8 mouse cellular contexts compared by ENCODE assay signal in the genomic region with DNA sequence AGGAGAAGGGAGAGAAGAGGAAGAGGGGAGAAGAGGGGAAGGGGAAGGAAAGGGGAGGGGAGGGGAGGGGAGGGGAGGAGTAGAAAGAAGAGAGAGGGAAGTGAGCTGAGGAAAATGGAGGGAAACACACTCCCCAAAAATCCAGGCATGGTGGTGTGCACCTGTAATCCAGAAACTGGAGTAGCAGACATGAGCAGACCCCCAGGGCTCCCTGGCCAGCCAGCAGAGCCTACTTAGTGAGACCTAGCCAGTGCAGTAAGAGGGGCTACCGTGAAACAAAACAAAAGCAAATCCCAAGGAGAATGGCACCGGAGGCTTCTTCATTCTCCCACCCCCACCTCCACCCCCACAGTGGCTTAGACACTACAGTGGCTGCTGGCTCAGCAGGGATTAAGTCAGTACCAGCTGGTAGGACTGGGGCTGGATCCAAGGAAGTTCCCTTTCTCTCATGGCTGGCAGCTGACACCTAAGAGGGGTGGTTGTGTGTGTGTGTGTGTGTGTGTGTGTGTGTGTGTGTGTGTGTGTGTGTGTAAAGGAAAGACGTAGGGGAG.
DNase-seq lines count a peak whose midpoint lies in the region; ATAC-seq and TF ChIP-seq lines count a peak whose summit lies in the region.
"Not testable (repeated sequence)": the region's sequence is repeated elsewhere in the genome, so short reads cannot be mapped to it uniquely, and the experiment has no call there.

No protein-coding gene starts in this region.

- not testable (repeated sequence) for H3K4me1 ChIP-seq in embryonic facial prominence, embryonic 13.5 days; forebrain, embryonic 13.5 days; forebrain, postnatal 0 days (ENCODE audit: insufficient read depth); hindbrain, embryonic 14.5 days (replicated peaks; ENCODE audit: control insufficient read depth, insufficient read depth, low read length); kidney, postnatal 0 days (replicated peaks; ENCODE audit: insufficient read depth, low read length); midbrain, embryonic 11.5 days (ENCODE audit: control insufficient read depth, insufficient read depth, low read length); midbrain, embryonic 15.5 days; neural tube, embryonic 15.5 days

- H3K4me3 ChIP-seq in embryonic facial prominence, embryonic 13.5 days; forebrain, embryonic 13.5 days; forebrain, postnatal 0 days (ENCODE audit: low read depth, low read length); hindbrain, embryonic 14.5 days (replicated peaks; ENCODE audit: low read length); kidney, postnatal 0 days (replicated peaks; ENCODE audit: low read depth, low read length); midbrain, embryonic 11.5 days (ENCODE audit: low read depth, low read length); midbrain, embryonic 15.5 days; neural tube, embryonic 15.5 days (replicated peaks): not testable (repeated sequence)

- not testable (repeated sequence) for DNase-seq in forebrain, postnatal 0 days; hindbrain, embryonic 14.5 days (ENCODE audit: low spot score); kidney, postnatal 0 days (ENCODE audit: low spot score); midbrain, embryonic 11.5 days (ENCODE audit: low spot score, missing footprints)

- not testable (repeated sequence) for H3K36me3 ChIP-seq in embryonic facial prominence, embryonic 13.5 days; forebrain, embryonic 13.5 days (ENCODE audit: poor library complexity, severe bottlenecking); forebrain, postnatal 0 days (ENCODE audit: insufficient read depth); hindbrain, embryonic 14.5 days (replicated peaks; ENCODE audit: control insufficient read depth, insufficient read depth); kidney, postnatal 0 days (ENCODE audit: insufficient read depth, low read length); midbrain, embryonic 11.5 days (ENCODE audit: control insufficient read depth, insufficient read depth, low read length); midbrain, embryonic 15.5 days (replicated peaks); neural tube, embryonic 15.5 days

- not testable (repeated sequence) for H3K9ac ChIP-seq in embryonic facial prominence, embryonic 13.5 days; forebrain, embryonic 13.5 days; forebrain, postnatal 0 days; hindbrain, embryonic 14.5 days; kidney, postnatal 0 days (ENCODE audit: low read depth, low read length); midbrain, embryonic 11.5 days (ENCODE audit: low read length); midbrain, embryonic 15.5 days; neural tube, embryonic 15.5 days (replicated peaks)

- H3K27me3 ChIP-seq in embryonic facial prominence, embryonic 13.5 days; forebrain, embryonic 13.5 days; forebrain, postnatal 0 days (ENCODE audit: insufficient read depth, low read length); hindbrain, embryonic 14.5 days (ENCODE audit: control insufficient read depth, insufficient read depth, low read length); kidney, postnatal 0 days (ENCODE audit: insufficient read depth, low read length); midbrain, embryonic 11.5 days (ENCODE audit: control insufficient read depth, insufficient read depth, low read length); midbrain, embryonic 15.5 days (replicated peaks); neural tube, embryonic 15.5 days (replicated peaks): not testable (repeated sequence)

- H3K9me3 ChIP-seq in embryonic facial prominence, embryonic 13.5 days; forebrain, embryonic 13.5 days (replicated peaks); forebrain, postnatal 0 days (ENCODE audit: low read length); hindbrain, embryonic 14.5 days (ENCODE audit: control insufficient read depth, low read length); kidney, postnatal 0 days (replicated peaks; ENCODE audit: low read length); midbrain, embryonic 11.5 days (ENCODE audit: control insufficient read depth, low read length); midbrain, embryonic 15.5 days; neural tube, embryonic 15.5 days (replicated peaks): not testable (repeated sequence)

- WGBS in embryonic facial prominence, embryonic 13.5 days, result no CpG with 5 or more reads among the region's 3 CpGs
- WGBS in forebrain, embryonic 13.5 days, result no CpG with 5 or more reads among the region's 3 CpGs
- WGBS in forebrain, postnatal 0 days, result no CpG with 5 or more reads among the region's 3 CpGs
- no CpG with 5 or more reads among the region's 3 CpGs for WGBS in hindbrain, embryonic 14.5 days
- no CpG with 5 or more reads among the region's 3 CpGs for WGBS in kidney, postnatal 0 days
- no CpG with 5 or more reads among the region's 3 CpGs for WGBS in midbrain, embryonic 11.5 days
- WGBS in midbrain, embryonic 15.5 days, result no CpG with 5 or more reads among the region's 3 CpGs
- no CpG with 5 or more reads among the region's 3 CpGs for WGBS in neural tube, embryonic 15.5 days

- not testable (repeated sequence) for TF ChIP-seq CTCF in forebrain, postnatal 0 days (IDR thresholded peaks at IDR 0.05; ENCODE audit: low read depth); kidney, postnatal 0 days (IDR thresholded peaks at IDR 0.05; ENCODE audit: low read depth)

- H3K27ac ChIP-seq in embryonic facial prominence, embryonic 13.5 days; forebrain, embryonic 13.5 days; forebrain, postnatal 0 days (ENCODE audit: low read depth, low read length); hindbrain, embryonic 14.5 days; kidney, postnatal 0 days; midbrain, embryonic 11.5 days (ENCODE audit: low read depth, low read length); midbrain, embryonic 15.5 days; neural tube, embryonic 15.5 days (replicated peaks): not testable (repeated sequence)

- not testable (repeated sequence) for H3K4me2 ChIP-seq in embryonic facial prominence, embryonic 13.5 days; forebrain, embryonic 13.5 days; forebrain, postnatal 0 days (ENCODE audit: low read depth); hindbrain, embryonic 14.5 days (replicated peaks); kidney, postnatal 0 days (ENCODE audit: low read length); midbrain, embryonic 11.5 days; midbrain, embryonic 15.5 days; neural tube, embryonic 15.5 days

- 0 out of 2 replicates have a peak, but pooled peaks have one; percentile 52 for ATAC-seq in embryonic facial prominence, embryonic 13.5 days (ENCODE audit: insufficient number of reproducible peaks, insufficient read depth, low FRiP score, low TSS enrichment, low read depth)
- ATAC-seq in forebrain, embryonic 13.5 days, result peak; percentile 90
- peak; percentile 89 for ATAC-seq in forebrain, postnatal 0 days
- ATAC-seq in hindbrain, embryonic 14.5 days (ENCODE audit: low FRiP score), result peak; percentile 65; the same call in 1 of the 2 replicates
- ATAC-seq in kidney, postnatal 0 days (replicated peaks; ENCODE audit: low FRiP score, low read depth), result 0 out of 2 replicates have a peak, but pooled peaks have one; percentile 21
- peak; percentile 75 for ATAC-seq in midbrain, embryonic 11.5 days (ENCODE audit: low FRiP score)
- ATAC-seq in midbrain, embryonic 15.5 days (replicated peaks), result peak; percentile 83
- peak; percentile 41; the same call in 1 of the 2 replicates for ATAC-seq in neural tube, embryonic 15.5 days (ENCODE audit: low FRiP score)

Comparison
In these comparisons a context has a peak if more than half of its experiments do, and no peak if none do; other contexts are left out.
1. ATAC-seq: peak in every context shown above with its lines; median percentile 90 in forebrain, embryonic 13.5 days; 89 in forebrain, postnatal 0 days; 83 in midbrain, embryonic 15.5 days; 75 in midbrain, embryonic 11.5 days; 65 in hindbrain, embryonic 14.5 days; 52 in embryonic facial prominence, embryonic 13.5 days; 41 in neural tube, embryonic 15.5 days; 21 in kidney, postnatal 0 days.